Mouse (Mus musculus): ENCODE measurements around the gene Vmn2r27.

DNA sequence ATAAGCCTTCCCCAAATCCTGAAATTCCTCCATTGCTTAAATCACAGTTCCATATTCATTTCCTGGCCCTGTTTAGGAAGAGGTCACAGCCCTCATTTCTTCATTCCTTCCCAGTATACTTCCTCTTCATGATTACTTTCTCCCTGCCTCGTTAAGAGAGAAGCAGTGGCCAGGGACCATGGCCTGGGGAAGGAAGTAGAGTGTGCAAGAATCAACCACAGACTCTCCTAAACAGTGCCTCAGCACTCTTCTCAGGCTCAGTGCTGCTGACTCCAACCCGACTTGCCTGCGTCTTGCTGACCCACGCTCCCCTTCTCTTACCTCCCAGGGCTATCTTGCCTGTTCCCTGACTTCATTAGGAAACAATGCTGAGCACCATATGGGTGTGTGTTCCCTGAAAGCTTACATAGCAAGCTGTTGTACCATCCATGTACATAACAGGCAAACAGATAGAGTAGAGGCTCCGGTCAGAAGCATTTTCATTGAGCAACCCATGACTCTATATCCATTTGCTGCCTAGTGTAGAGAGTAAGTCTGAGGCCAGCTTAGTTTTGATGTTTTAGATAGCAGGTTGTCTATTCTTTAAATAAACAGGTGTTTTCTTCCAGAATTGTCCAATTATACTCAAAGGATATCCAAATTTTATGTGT is 41.7 kb upstream of the Vmn2r27 start:
- no peak for TF ChIP-seq CTCF (IDR thresholded peaks at IDR 0.05; ENCODE audit: borderline replicate concordance, insufficient read depth, low read depth, low read length)
- no peak for TF ChIP-seq POLR2A (IDR thresholded peaks at IDR 0.05; ENCODE audit: borderline replicate concordance, insufficient read depth, low read length)

All from cerebellum, adult 2 months (tissue).